Mouse (Mus musculus): ENCODE data around the gene Zbtb25. TPM values are rescaled to one million over a fixed set of nuclear protein-coding genes. Genes with fewer than 3 reads are reported as not detected.
A peak's percentile ranks its signal among the peaks of the same experiment; 100 is the strongest.

Gene Zbtb25
- polyA plus RNA-seq, 1 experiment from 2014 or later = 10.1 TPM

DNA sequence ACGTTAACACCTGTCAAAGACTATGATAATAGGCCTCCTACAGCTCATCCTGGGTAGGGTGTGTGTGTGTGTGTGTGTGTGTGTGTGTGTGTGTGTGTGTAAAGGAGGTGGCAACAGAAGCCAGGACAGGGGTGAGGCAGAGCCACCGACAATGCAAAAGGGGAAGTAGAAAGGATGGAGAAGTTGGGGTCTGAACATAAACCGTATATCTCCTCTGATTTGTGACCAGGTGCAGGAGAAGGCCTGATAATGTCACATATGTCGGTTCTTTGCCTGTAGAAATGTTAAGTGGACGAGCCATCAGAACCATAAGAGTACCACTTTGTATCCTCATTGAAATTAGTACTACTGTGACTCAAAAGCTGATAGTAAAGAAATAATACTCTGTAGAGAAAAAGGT is 35.7 kb downstream of the Zbtb25 start:
- H3K4me1 ChIP-seq (replicated peaks) = peaks cover 5% of the 10 kb centered on the region; the same call in 1 of the 2 replicates
- ATAC-seq (replicated peaks; ENCODE audit: insufficient number of reproducible peaks, insufficient read depth, low FRiP score, low read depth) = no peak
- H3K9ac ChIP-seq = no peak overlapping the region
- no peaks in the 10 kb centered on the region for H3K36me3 ChIP-seq
- H3K27ac ChIP-seq = no peak overlapping the region
- 93% methylated on average over 5 of the region's 5 CpGs for WGBS
- no peak overlapping the region for H3K4me2 ChIP-seq
- H3K4me3 ChIP-seq = no peak overlapping the region
- H3K27me3 ChIP-seq = no peaks in the 10 kb centered on the region
- no peaks in the 10 kb centered on the region for H3K9me3 ChIP-seq (replicated peaks)

GRCm38 (mm10) chr12:76328567-76329354 is 40.6 kb downstream of the Zbtb25 start:
- Histone ChIP-seq H3K4me2 (no peak overlapping the region), H3K4me1 (replicated peaks) (peaks cover 12% of the 10 kb centered on the region), H3K9me3 (replicated peaks) (no peaks in the 10 kb centered on the region), H3K9ac (no peak overlapping the region), H3K4me3 (no peak overlapping the region), H3K36me3 (no peaks in the 10 kb centered on the region), H3K27me3 (no peaks in the 10 kb centered on the region), H3K27ac (no peak overlapping the region)
- WGBS = 86% methylated on average over 6 of the region's 6 CpGs
- no peak for ATAC-seq (replicated peaks; ENCODE audit: insufficient number of reproducible peaks, insufficient read depth, low FRiP score, low read depth)

- no peak overlapping the region for H3K27ac ChIP-seq
- H3K9me3 ChIP-seq (replicated peaks) = no peaks in the 10 kb centered on the region
- H3K9ac ChIP-seq = no peak overlapping the region
- H3K36me3 ChIP-seq = no peaks in the 10 kb centered on the region
- peaks cover 12% of the 10 kb centered on the region for H3K4me1 ChIP-seq (replicated peaks)
- WGBS = 81% methylated on average over 23 of the region's 23 CpGs
- no peaks in the 10 kb centered on the region for H3K27me3 ChIP-seq
- no peak overlapping the region for H3K4me2 ChIP-seq
- ATAC-seq (replicated peaks; ENCODE audit: insufficient number of reproducible peaks, insufficient read depth, low FRiP score, low read depth) = no peak
- 0 out of 2 replicates have a peak overlapping the region, but pooled peaks have one; percentile 2 for H3K4me3 ChIP-seq
Observed at GRCm38 (mm10) chr12:76326437-76327220, 42.8 kb downstream of the Zbtb25 start.

GRCm38 (mm10) chr12:76324679-76325431 is 44.5 kb downstream of the Zbtb25 start, which contains the start of gene Akap5:
Gene Akap5, plus strand, starts transcription at chr12:76324891.
- peak; percentile 92 for ATAC-seq (replicated peaks; ENCODE audit: insufficient number of reproducible peaks, insufficient read depth, low FRiP score, low read depth)
- no peak within 1 kb of the TSS for H3K27ac ChIP-seq
- H3K9ac ChIP-seq = peak within 1 kb of the TSS; percentile 69
- H3K9me3 ChIP-seq (replicated peaks) = no peaks in the 10 kb centered on the region
- H3K36me3 ChIP-seq = no peaks in the 10 kb centered on the region
- H3K4me2 ChIP-seq = peak within 1 kb of the TSS; percentile 93
- H3K4me3 ChIP-seq = peak within 1 kb of the TSS; percentile 78
- peaks cover 12% of the 10 kb centered on the region for H3K4me1 ChIP-seq (replicated peaks)
- H3K27me3 ChIP-seq = no peaks in the 10 kb centered on the region
- WGBS = 1% methylated on average over 53 of the region's 53 CpGs

GRCm38 (mm10) chr12:76318282-76319212 is 50.9 kb downstream of the Zbtb25 start:
- H3K4me3 ChIP-seq = no peak overlapping the region
- 6% methylated on average over 9 of the region's 9 CpGs for WGBS
- peak overlapping the region; percentile 8 for H3K4me2 ChIP-seq
- H3K4me1 ChIP-seq (replicated peaks) = peaks cover 19% of the 10 kb centered on the region
- ATAC-seq (replicated peaks; ENCODE audit: insufficient number of reproducible peaks, insufficient read depth, low FRiP score, low read depth) = peak; percentile 71; the same call in 1 of the 2 replicates
- H3K27ac ChIP-seq = peak overlapping the region; percentile 75
- peaks cover 17% of the 10 kb centered on the region; the same call in 1 of the 2 replicates for H3K36me3 ChIP-seq
- H3K27me3 ChIP-seq = no peaks in the 10 kb centered on the region
- peak overlapping the region; percentile 34; the same call in 1 of the 2 replicates for H3K9ac ChIP-seq
- H3K9me3 ChIP-seq (replicated peaks) = no peaks in the 10 kb centered on the region

- ATAC-seq (replicated peaks; ENCODE audit: insufficient number of reproducible peaks, insufficient read depth, low FRiP score, low read depth) = peak; percentile 41
- Histone ChIP-seq H3K9ac (no peak overlapping the region), H3K4me3 (no peak overlapping the region), H3K4me2 (no peak overlapping the region), H3K36me3 (peaks cover 24% of the 10 kb centered on the region; the same call in 1 of the 2 replicates), H3K27me3 (no peaks in the 10 kb centered on the region), H3K27ac (no peak overlapping the region), H3K4me1 (replicated peaks) (peaks cover 23% of the 10 kb centered on the region), H3K9me3 (replicated peaks) (no peaks in the 10 kb centered on the region)
- 79% methylated on average over 8 of the region's 8 CpGs for WGBS
Observed at GRCm38 (mm10) chr12:76311951-76312350, 57.5 kb downstream of the Zbtb25 start.

- 83% methylated on average over 9 of the region's 9 CpGs for WGBS
- Histone ChIP-seq H3K27me3 (no peaks in the 10 kb centered on the region), H3K36me3 (peaks cover 24% of the 10 kb centered on the region; the same call in 1 of the 2 replicates), H3K4me1 (replicated peaks) (peaks cover 30% of the 10 kb centered on the region), H3K9ac (no peak overlapping the region), H3K4me2 (no peak overlapping the region), H3K27ac (no peak overlapping the region), H3K9me3 (replicated peaks) (no peaks in the 10 kb centered on the region), H3K4me3 (no peak overlapping the region)
- no peak for ATAC-seq (replicated peaks; ENCODE audit: insufficient number of reproducible peaks, insufficient read depth, low FRiP score, low read depth)
Observed at GRCm38 (mm10) chr12:76311227-76311626, 58.2 kb downstream of the Zbtb25 start.

DNA sequence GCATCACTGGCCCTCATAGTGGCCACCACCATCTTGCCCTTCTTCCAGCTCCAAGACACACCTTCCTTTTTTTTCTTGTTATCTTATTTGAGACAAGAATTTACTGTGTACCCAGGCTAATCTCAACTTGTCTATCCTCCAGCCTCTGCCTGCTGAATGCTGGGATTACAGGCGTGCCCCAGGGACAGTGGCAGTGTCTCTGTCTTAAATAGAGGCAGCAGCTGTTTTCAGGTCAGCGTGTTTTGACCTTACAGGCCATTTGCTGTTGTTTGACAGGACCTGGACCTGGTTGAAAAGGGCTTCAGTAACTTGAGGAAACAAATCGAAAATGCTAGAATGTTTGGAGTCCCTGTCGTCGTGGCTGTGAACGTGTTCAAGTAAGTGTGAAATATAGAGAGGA is 58.8 kb downstream of the Zbtb25 start:
- Histone ChIP-seq H3K36me3 (peaks cover 24% of the 10 kb centered on the region; the same call in 1 of the 2 replicates), H3K27ac (no peak overlapping the region)

DNA sequence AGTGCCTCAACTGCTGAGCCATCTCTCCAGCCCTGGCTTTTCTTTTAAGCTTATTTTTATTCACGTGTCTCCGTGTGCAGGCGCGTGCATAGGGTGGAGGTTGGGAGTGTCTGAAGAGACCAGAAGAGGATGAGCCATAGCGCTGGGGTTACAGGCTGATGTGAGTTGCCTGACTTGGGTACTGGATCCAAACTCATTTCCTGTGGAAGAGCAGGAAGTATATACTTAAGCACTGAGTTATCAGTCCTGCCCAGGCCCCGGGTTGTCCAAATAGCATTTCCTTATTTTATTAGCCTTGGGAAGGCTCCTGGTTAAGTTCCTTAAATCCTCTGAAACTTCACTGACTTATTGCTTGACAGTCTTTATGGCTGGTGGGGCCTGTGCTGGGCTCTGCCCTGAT is 59.4 kb downstream of the Zbtb25 start:
- H3K27me3 ChIP-seq = no peaks in the 10 kb centered on the region
- H3K27ac ChIP-seq = no peak overlapping the region
- WGBS = 80% methylated on average over 6 of the region's 6 CpGs
- H3K9ac ChIP-seq = no peak overlapping the region
- H3K4me3 ChIP-seq = no peak overlapping the region
- H3K36me3 ChIP-seq = peaks cover 19% of the 10 kb centered on the region; the same call in 1 of the 2 replicates
- no peaks in the 10 kb centered on the region for H3K9me3 ChIP-seq (replicated peaks)
- no peak for ATAC-seq (replicated peaks; ENCODE audit: insufficient number of reproducible peaks, insufficient read depth, low FRiP score, low read depth)
- H3K4me1 ChIP-seq (replicated peaks) = peaks cover 32% of the 10 kb centered on the region
- H3K4me2 ChIP-seq = no peak overlapping the region

More for the DNA sequence above, 58.8 kb downstream of the Zbtb25 start:
- Histone ChIP-seq H3K4me1 (replicated peaks) (peaks cover 32% of the 10 kb centered on the region), H3K27me3 (no peaks in the 10 kb centered on the region), H3K4me3 (no peak overlapping the region), H3K4me2 (no peak overlapping the region), H3K9ac (no peak overlapping the region), H3K9me3 (replicated peaks) (no peaks in the 10 kb centered on the region)
- WGBS = 54% methylated on average over 6 of the region's 6 CpGs
- no peak for ATAC-seq (replicated peaks; ENCODE audit: insufficient number of reproducible peaks, insufficient read depth, low FRiP score, low read depth)

GRCm38 (mm10) chr12:76308436-76308835 is 61.0 kb downstream of the Zbtb25 start:
- 73% methylated on average over 5 of the region's 5 CpGs for WGBS
- Histone ChIP-seq H3K4me1 (replicated peaks) (peaks cover 34% of the 10 kb centered on the region), H3K36me3 (peaks cover 11% of the 10 kb centered on the region; the same call in 1 of the 2 replicates), H3K4me3 (no peak overlapping the region), H3K9me3 (replicated peaks) (no peaks in the 10 kb centered on the region), H3K27me3 (no peaks in the 10 kb centered on the region), H3K4me2 (no peak overlapping the region), H3K9ac (no peak overlapping the region), H3K27ac (peak overlapping the region; percentile 57)
- ATAC-seq (replicated peaks; ENCODE audit: insufficient number of reproducible peaks, insufficient read depth, low FRiP score, low read depth) = no peak

Data from heart, embryonic 15.5 days (tissue).